10 mouse cellular contexts compared by ENCODE assay signal in the genomic region with DNA sequence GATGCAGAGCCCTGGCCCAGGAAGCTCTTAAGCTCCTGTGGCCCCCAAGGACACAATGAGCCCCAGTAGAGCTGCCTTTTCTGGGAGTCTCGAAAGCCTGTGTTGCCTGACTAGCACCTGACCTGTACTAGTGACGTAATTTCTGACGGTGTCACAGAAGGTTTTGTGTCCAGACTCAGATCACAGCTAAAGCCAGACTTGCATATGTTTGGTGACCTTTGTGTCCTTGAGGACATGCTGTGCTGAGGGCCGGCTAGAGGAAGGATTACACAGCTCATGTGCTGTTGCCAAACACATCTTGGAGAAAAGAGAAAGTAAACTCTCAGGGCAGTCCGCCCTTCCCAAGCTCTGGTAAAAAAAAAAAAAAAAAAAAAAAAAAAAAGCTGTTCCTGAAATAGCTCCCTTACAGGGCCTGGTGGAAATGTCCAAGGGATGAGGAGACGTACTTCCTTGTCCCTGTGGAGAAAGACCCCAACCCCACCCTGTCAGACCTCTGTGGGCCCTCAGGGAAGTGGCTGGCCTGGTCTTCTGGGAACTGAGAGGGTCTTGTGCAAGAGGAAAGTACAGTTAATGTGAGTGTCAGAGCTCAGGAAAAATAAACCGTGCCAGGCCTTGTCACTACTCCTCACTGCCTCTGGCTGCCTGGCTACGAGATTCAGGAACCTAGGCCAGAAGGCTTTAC. TPM values are rescaled to one million over a fixed set of nuclear protein-coding genes. Genes with fewer than 3 reads are reported as not detected.
A peak's percentile ranks its signal among the peaks of the same experiment; 100 is the strongest.
DNase-seq lines count a peak whose midpoint lies in the region; ATAC-seq and TF ChIP-seq lines count a peak whose summit lies in the region.
"Had no signal": no experiment of that assay in that cellular context is flagged by ENCODE, and none has a peak within 500 bp of the region (broad histone marks: within the 10 kb centered on the region; RNA-seq: fewer than 3 reads in every experiment).

No protein-coding gene starts in this region.

- 64% methylated on average over 8 of the region's 8 CpGs for WGBS in forebrain, embryonic 10.5 days
- 56% methylated on average over 8 of the region's 8 CpGs for WGBS in forebrain, embryonic 14.5 days

- H3K4me1 ChIP-seq in forebrain, embryonic 10.5 days = peaks cover 30% of the 10 kb centered on the region
- H3K4me1 ChIP-seq in forebrain, embryonic 14.5 days (ENCODE audit: control insufficient read depth, insufficient read depth, low read length) = peaks cover 3% of the 10 kb centered on the region
- peaks cover 0 to 6% of the 10 kb centered on the region in 2 experiments; a peak in 2 of 4 replicates for H3K4me1 ChIP-seq in MEL (ENCODE audit: control insufficient read depth in 1 of 2, insufficient read depth in 2 of 2, low read length in 2 of 2)

- no peaks in the 10 kb centered on the region for H3K9me3 ChIP-seq in forebrain, embryonic 10.5 days
- no peaks in the 10 kb centered on the region for H3K9me3 ChIP-seq in forebrain, embryonic 14.5 days (replicated peaks; ENCODE audit: control insufficient read depth, low read length)
- H3K9me3 ChIP-seq in MEL (replicated peaks; ENCODE audit: insufficient read depth, low read length) = no peaks in the 10 kb centered on the region
- H3K9me3 ChIP-seq: neural tube, embryonic 12.5 days had no signal

- H3K27ac ChIP-seq in forebrain, embryonic 10.5 days = peak overlapping the region; percentile 44; the same call in 1 of the 2 replicates
- no peak overlapping the region for H3K27ac ChIP-seq in forebrain, embryonic 14.5 days (ENCODE audit: low read depth, low read length)
- no peak overlapping the region for H3K27ac ChIP-seq in MEL (ENCODE audit: control insufficient read depth, low read depth, low read length)
- H3K27ac ChIP-seq: neural tube, embryonic 12.5 days had no signal

- no peak for TF ChIP-seq CTCF in MEL (IDR thresholded peaks at IDR 0.05 in 2 of 3, conservative IDR thresholded peaks at IDR 0.05 in 1 of 3; ENCODE audit: control insufficient read depth in 1 of 3, insufficient read depth in 1 of 3, low read depth in 2 of 3, low read length in 3 of 3, poor library complexity in 1 of 3, severe bottlenecking in 1 of 3)

- TF ChIP-seq RAD21 in MEL (IDR thresholded peaks at IDR 0.05; ENCODE audit: low read depth, low read length) = no peak

- H3K9ac ChIP-seq in forebrain, embryonic 14.5 days (ENCODE audit: low read length) = no peak overlapping the region
- H3K9ac ChIP-seq in MEL (ENCODE audit: control insufficient read depth, low read depth, low read length, poor library complexity, severe bottlenecking) = no peak overlapping the region
- H3K9ac ChIP-seq: neural tube, embryonic 12.5 days had no signal

- H3K36me3 ChIP-seq in forebrain, embryonic 10.5 days (replicated peaks) = no peaks in the 10 kb centered on the region
- no peaks in the 10 kb centered on the region for H3K36me3 ChIP-seq in forebrain, embryonic 14.5 days (ENCODE audit: control insufficient read depth, insufficient read depth, low read length)
- H3K36me3 ChIP-seq in MEL (ENCODE audit: control insufficient read depth in 1 of 2, insufficient read depth in 2 of 2, low read length in 2 of 2) = peaks cover 0 to 2% of the 10 kb centered on the region in 2 experiments; a peak in 1 of 4 replicates
- H3K36me3 ChIP-seq: neural tube, embryonic 12.5 days had no signal

- intact Hi-C loops in left cerebral cortex, postnatal 14 days (cut with DNase I) = loop anchor here (5.0 kb wide), 1 partner anchor 45 kb away; a partner anchor contains a TSS

- TF ChIP-seq EP300 in MEL (IDR thresholded peaks at IDR 0.05; ENCODE audit: low read depth in 1 of 2, low read length in 2 of 2) = no peak

- no peak for TF ChIP-seq POLR2A in MEL (IDR thresholded peaks at IDR 0.05; ENCODE audit: control insufficient read depth in 1 of 2, insufficient read depth in 1 of 2, low read depth in 1 of 2, low read length in 2 of 2, poor library complexity in 1 of 2)

- H3K4me3 ChIP-seq in forebrain, embryonic 10.5 days = no peak overlapping the region
- no peak overlapping the region for H3K4me3 ChIP-seq in forebrain, embryonic 14.5 days (ENCODE audit: low read depth, low read length)
- no peak overlapping the region for H3K4me3 ChIP-seq in MEL (ENCODE audit: control insufficient read depth in 1 of 2, insufficient read depth in 1 of 2, low read depth in 2 of 2, low read length in 2 of 2)
- H3K4me3 ChIP-seq: erythroblast, embryonic 14.5 days; neural tube, embryonic 12.5 days had no signal

- no peak for DNase-seq in forebrain, embryonic 10.5 days (ENCODE audit: extremely low spot score, low spot score)
- no peak for DNase-seq in forebrain, embryonic 14.5 days (ENCODE audit: low spot score)
- no peak for DNase-seq in MEL (ENCODE audit: low read depth, low spot score)
- peak; percentile 76 to 82 for DNase-seq in heart, adult 9 months (ENCODE audit: low spot score in 2 of 2)
- DNase-seq in kidney, postnatal 36 days = peak; percentile 42 to 79
- DNase-seq in layer of hippocampus, adult 9-11 months = no peak
- DNase-seq in left cerebral cortex, postnatal 14 days (ENCODE audit: low spot score in 2 of 2) = no peak
- DNase-seq in layer of hippocampus, postnatal 25 days (ENCODE audit: extremely low spot score in 1 of 2, low spot score in 1 of 2) = no peak

- H3K4me2 ChIP-seq in forebrain, embryonic 14.5 days (ENCODE audit: low read length) = no peak overlapping the region
- H3K4me2 ChIP-seq: neural tube, embryonic 12.5 days had no signal

- no peak for ATAC-seq in forebrain, embryonic 14.5 days

- no peaks in the 10 kb centered on the region for H3K27me3 ChIP-seq in forebrain, embryonic 10.5 days (ENCODE audit: poor library complexity, severe bottlenecking)
- H3K27me3 ChIP-seq in forebrain, embryonic 14.5 days (replicated peaks; ENCODE audit: control insufficient read depth, insufficient read depth, low read length) = no peaks in the 10 kb centered on the region
- peaks cover 0 to under 1% of the 10 kb centered on the region in 2 experiments; a peak in 1 of 4 replicates for H3K27me3 ChIP-seq in MEL (ENCODE audit: control insufficient read depth in 1 of 2, insufficient read depth in 2 of 2, low read length in 2 of 2)
- H3K27me3 ChIP-seq: neural tube, embryonic 12.5 days had no signal

- H3K79me2 ChIP-seq in MEL (ENCODE audit: control insufficient read depth, insufficient read depth, low read length, poor library complexity) = no peaks in the 10 kb centered on the region

TF ChIP-seq in MEL, 35 proteins besides CTCF, POLR2A, EP300 and RAD21:
- no peak for TF ChIP-seq GABPA (IDR thresholded peaks at IDR 0.05; ENCODE audit: low read depth, low read length)
- peak; percentile 77 for TF ChIP-seq ZNF384 (IDR thresholded peaks at IDR 0.05; ENCODE audit: low read depth, low read length)

RNA-seq across cellular contexts. Expression of a gene that starts 45.8 kb away (rescaled TPM):
- polyA plus RNA-seq in forebrain, embryonic 10.5 days (2016; fragmentation: Nextera tagmentation; extraction: Ambion mirVana) = 55.8 and 59.6 TPM in 2 replicates
- polyA plus RNA-seq in forebrain, embryonic 14.5 days (2014; fragmentation: Nextera tagmentation; extraction: Ambion mirVana) = 35.7 and 35.9 TPM in 2 replicates
- 43.8 and 46.8 TPM in 2 replicates for total RNA-seq in MEL (2012; rRNA removed)
- polyA plus RNA-seq in MEL (2012; ENCODE audit: insufficient read depth in 1 of 2, insufficient read length in 2 of 2, low read depth in 1 of 2, low replicate concordance in 2 of 2, missing spikeins in 1 of 2) = 10 to 100 TPM in 1 of 2 experiments, not detected in 1; 48.4 TPM
- 10 to 100 TPM; 34.0 to 34.2 TPM for total RNA-seq in left cerebral cortex, postnatal 14 days (2021)
- total RNA-seq in layer of hippocampus, postnatal 25 days (2021) = 10 to 100 TPM; 34.7 to 38.8 TPM

Comparison
In these comparisons a context has a peak if more than half of its experiments do, and no peak if none do; other contexts are left out.
1. DNase-seq: peak in heart, adult 9 months (2 of 2) and kidney, postnatal 36 days (2 of 2); none in forebrain, embryonic 10.5 days (single experiment), forebrain, embryonic 14.5 days (single experiment), MEL (single experiment), layer of hippocampus, adult 9-11 months (single experiment), left cerebral cortex, postnatal 14 days (0 of 2) and layer of hippocampus, postnatal 25 days (0 of 2).